Mouse (Mus musculus) hindbrain, embryonic 11.5 days (tissue): ENCODE measurements around the gene Ctcfl. TPM values are rescaled to one million over a fixed set of nuclear protein-coding genes. Genes with fewer than 3 reads are reported as not detected.
A peak's percentile ranks its signal among the peaks of the same experiment; 100 is the strongest.

Source experiments
- ATAC-seq: fragments of 200-750 bp; cut with Nextera tagmentation; 2 replicates; pipeline ENCODE4 v1.8.0; 2017; ENCODE audit warnings: mild to moderate bottlenecking, moderate TSS enrichment, moderate library complexity; ENCODE audit not compliant: low FRiP score
- DNase-seq: peaks from one replicate; pipeline ENCODE4 v3.0.0-alpha.2; 2015; ENCODE audit warnings: low spot score
- H3K27ac ChIP-seq: fragments of 300-500 bp; sonication (generic); 2 replicates; pipeline ENCODE4 v1.5.1; 2014; ENCODE audit warnings: mild to moderate bottlenecking, low read depth, low read length
- H3K27me3 ChIP-seq: fragments of 300-500 bp; sonication (generic); 2 replicates; pipeline ENCODE4 v1.6.1; 2014; ENCODE audit warnings: mild to moderate bottlenecking, low read length, moderate library complexity, mixed read lengths; ENCODE audit not compliant: control insufficient read depth, insufficient read depth
- H3K36me3 ChIP-seq: fragments of 300-500 bp; sonication (generic); 2 replicates; pipeline ENCODE4 v1.6.1; 2014; ENCODE audit warnings: mild to moderate bottlenecking, low read length, moderate library complexity, mixed read lengths; ENCODE audit not compliant: control insufficient read depth, insufficient read depth
- H3K4me1 ChIP-seq: fragments of 300-500 bp; sonication (generic); replicated peaks from 2 replicates; pipeline ENCODE4 v1.6.1; 2014; ENCODE audit warnings: low read length, mixed read lengths; ENCODE audit not compliant: control insufficient read depth, insufficient read depth
- H3K4me2 ChIP-seq: fragments of 300-500 bp; sonication (generic); replicated peaks from 2 replicates; pipeline ENCODE4 v1.6.1; 2014; ENCODE audit warnings: mild to moderate bottlenecking, low read depth, low read length
- H3K4me3 ChIP-seq: fragments of 300-500 bp; sonication (generic); 2 replicates; pipeline ENCODE4 v1.5.1; 2014; ENCODE audit warnings: low read depth, low read length
- H3K9ac ChIP-seq: fragments of 300-500 bp; sonication (generic); 2 replicates; pipeline ENCODE4 v1.6.1; 2014; ENCODE audit warnings: low read depth, low read length
- H3K9me3 ChIP-seq: fragments of 300-500 bp; sonication (generic); 2 replicates; pipeline ENCODE4 v1.6.1; 2016; ENCODE audit warnings: low read length; ENCODE audit not compliant: control insufficient read depth
- WGBS: fragments of 180-500 bp; shearing (Covaris S2); extraction: QIAGEN DNeasy Blood & Tissue Kit; methylation state at CpG from one replicate; pipeline ENCODE4 v1.1.7; 2014; 5-methylcytosine and 5-hydroxymethylcytosine counted together
- polyA plus RNA-seq: library from polyadenylated mRNA; unstranded; fragments of >200 nt; fragmentation: Nextera tagmentation; extraction: Ambion mirVana; gene quantifications from 2 replicates; pipeline ENCODE4 v1.2.1, GENCODE M21; 2014

Ctcfl gene
- polyA plus RNA-seq, 1 experiment from 2014 or later: 0.06 TPM

- Histone ChIP-seq H3K27me3 (no peaks in the 10 kb centered on the region), H3K9me3 (no peaks in the 10 kb centered on the region), H3K9ac (no peak overlapping the region), H3K4me1 (no peaks in the 10 kb centered on the region), H3K27ac (no peak overlapping the region), H3K4me2 (no peak overlapping the region), H3K36me3 (no peaks in the 10 kb centered on the region), H3K4me3 (no peak overlapping the region)
- no peak for DNase-seq
- 88% methylated on average over 5 of the region's 5 CpGs for WGBS
- no peak for ATAC-seq
These were observed 32.0 kb upstream of the Ctcfl start for GRCm38 (mm10) chr2:173151352-173151751.

- no peak overlapping the region for H3K9ac ChIP-seq
These were observed 28.7 kb upstream of the Ctcfl start for GRCm38 (mm10) chr2:173148001-173148400.

GRCm38 (mm10) chr2:173146728-173147127 is 27.4 kb upstream of the Ctcfl start:
- Histone ChIP-seq H3K27me3 (no peaks in the 10 kb centered on the region), H3K4me3 (no peak overlapping the region), H3K4me1 (no peaks in the 10 kb centered on the region), H3K27ac (no peak overlapping the region), H3K36me3 (no peaks in the 10 kb centered on the region), H3K9ac (no peak overlapping the region), H3K9me3 (no peaks in the 10 kb centered on the region), H3K4me2 (no peak overlapping the region)
- 79% methylated on average over 6 of the region's 6 CpGs for WGBS
- ATAC-seq (no peak), DNase-seq (no peak)

More at GRCm38 (mm10) chr2:173148001-173148400, 28.7 kb upstream of the Ctcfl start:
- Histone ChIP-seq H3K27me3 (no peaks in the 10 kb centered on the region), H3K27ac (no peak overlapping the region), H3K4me3 (no peak overlapping the region), H3K4me2 (no peak overlapping the region), H3K4me1 (no peaks in the 10 kb centered on the region), H3K9me3 (no peaks in the 10 kb centered on the region), H3K36me3 (no peaks in the 10 kb centered on the region)
- ATAC-seq (no peak), DNase-seq (no peak)
- 88% methylated on average over 5 of the region's 5 CpGs for WGBS

- DNase-seq: no peak
- H3K4me1 ChIP-seq: no peaks in the 10 kb centered on the region
- ATAC-seq: no peak
- no peaks in the 10 kb centered on the region for H3K9me3 ChIP-seq
- no peak overlapping the region for H3K27ac ChIP-seq
- no peaks in the 10 kb centered on the region for H3K27me3 ChIP-seq
- H3K4me3 ChIP-seq: no peak overlapping the region
- H3K4me2 ChIP-seq: no peak overlapping the region
- 63% methylated on average over 3 of the region's 3 CpGs for WGBS
- no peaks in the 10 kb centered on the region for H3K36me3 ChIP-seq
- H3K9ac ChIP-seq: no peak overlapping the region
These were observed 26.5 kb upstream of the Ctcfl start for GRCm38 (mm10) chr2:173145808-173146207.

GRCm38 (mm10) chr2:173143611-173144010 is 24.3 kb upstream of the Ctcfl start:
- Histone ChIP-seq H3K9me3 (no peaks in the 10 kb centered on the region), H3K4me2 (no peak overlapping the region), H3K27ac (no peak overlapping the region), H3K4me1 (no peaks in the 10 kb centered on the region), H3K27me3 (no peaks in the 10 kb centered on the region), H3K4me3 (no peak overlapping the region), H3K9ac (no peak overlapping the region), H3K36me3 (no peaks in the 10 kb centered on the region)
- DNase-seq (no peak), ATAC-seq (no peak)
- WGBS: 85% methylated on average over 11 of the region's 11 CpGs

- no peaks in the 10 kb centered on the region for H3K9me3 ChIP-seq
- H3K36me3 ChIP-seq: no peaks in the 10 kb centered on the region
- no peaks in the 10 kb centered on the region for H3K4me1 ChIP-seq
- ATAC-seq (peak; percentile 68), DNase-seq (peak; percentile 24)
- no peak overlapping the region for H3K27ac ChIP-seq
- no peak overlapping the region for H3K4me2 ChIP-seq
- 43% methylated on average over 15 of the region's 15 CpGs for WGBS
- no peaks in the 10 kb centered on the region for H3K27me3 ChIP-seq
- H3K9ac ChIP-seq: no peak overlapping the region
- H3K4me3 ChIP-seq: no peak overlapping the region
These were observed 19.3 kb upstream of the Ctcfl start for GRCm38 (mm10) chr2:173138323-173139239.

- no peaks in the 10 kb centered on the region for H3K4me1 ChIP-seq
- H3K27me3 ChIP-seq: no peaks in the 10 kb centered on the region
- no peaks in the 10 kb centered on the region for H3K9me3 ChIP-seq
- WGBS: 75% methylated on average over 9 of the region's 9 CpGs
- no peak overlapping the region for H3K4me3 ChIP-seq
- H3K36me3 ChIP-seq: no peaks in the 10 kb centered on the region
- ATAC-seq (no peak), DNase-seq (no peak)
- H3K4me2 ChIP-seq: no peak overlapping the region
- no peak overlapping the region for H3K9ac ChIP-seq
- no peak overlapping the region for H3K27ac ChIP-seq
These were observed 15.4 kb upstream of the Ctcfl start for GRCm38 (mm10) chr2:173134695-173135094.

GRCm38 (mm10) chr2:173132794-173133300 is 13.5 kb upstream of the Ctcfl start:
- DNase-seq: no peak
- Histone ChIP-seq H3K9me3 (no peaks in the 10 kb centered on the region), H3K4me3 (no peak overlapping the region), H3K27ac (no peak overlapping the region), H3K36me3 (no peaks in the 10 kb centered on the region), H3K4me1 (no peaks in the 10 kb centered on the region), H3K27me3 (no peaks in the 10 kb centered on the region), H3K4me2 (no peak overlapping the region), H3K9ac (no peak overlapping the region)
- ATAC-seq: no peak
- 73% methylated on average over 8 of the region's 8 CpGs for WGBS

GRCm38 (mm10) chr2:173132262-173132661 is 12.9 kb upstream of the Ctcfl start:
- WGBS: 86% methylated on average over 13 of the region's 13 CpGs
- H3K4me3 ChIP-seq: no peak overlapping the region
- no peak overlapping the region for H3K9ac ChIP-seq
- H3K9me3 ChIP-seq: no peaks in the 10 kb centered on the region
- no peaks in the 10 kb centered on the region for H3K36me3 ChIP-seq
- H3K27me3 ChIP-seq: no peaks in the 10 kb centered on the region
- H3K27ac ChIP-seq: no peak overlapping the region
- H3K4me2 ChIP-seq: no peak overlapping the region
- no peaks in the 10 kb centered on the region for H3K4me1 ChIP-seq
- DNase-seq (no peak), ATAC-seq (no peak)
